10 mouse cellular contexts compared by ENCODE assay signal in genomic region chr2:131980866-131981265, GRCm38 (mm10). TPM values are rescaled to one million over a fixed set of nuclear protein-coding genes. Genes with fewer than 3 reads are reported as not detected.
A peak's percentile ranks its signal among the peaks of the same experiment; 100 is the strongest.
DNase-seq lines count a peak whose midpoint lies in the region; ATAC-seq lines count a peak whose summit lies in the region.
"Had no signal": no experiment of that assay in that cellular context is flagged by ENCODE, and none has a peak within 500 bp of the region (broad histone marks: within the 10 kb centered on the region; RNA-seq: fewer than 3 reads in every experiment).

No protein-coding gene starts in this region.

- no peaks in the 10 kb centered on the region for H3K36me3 ChIP-seq in heart, embryonic 13.5 days
- H3K36me3 ChIP-seq in neural tube, embryonic 15.5 days: no peaks in the 10 kb centered on the region
- H3K36me3 ChIP-seq: G1E had no signal

- 6% methylated on average over 9 of the region's 9 CpGs for WGBS in heart, embryonic 13.5 days
- WGBS in neural tube, embryonic 15.5 days: 53% methylated on average over 9 of the region's 9 CpGs

- H3K27ac ChIP-seq in heart, embryonic 13.5 days (replicated peaks): peak overlapping the region; percentile 61
- no peak overlapping the region for H3K27ac ChIP-seq in neural tube, embryonic 15.5 days (replicated peaks)

- ATAC-seq in common myeloid progenitor, adult 5-6 weeks (replicated peaks; ENCODE audit: low read depth, poor library complexity, severe bottlenecking): peak; percentile 22; the same call in 1 of the 2 replicates
- ATAC-seq in heart, embryonic 13.5 days (ENCODE audit: extremely low read depth, insufficient number of reproducible peaks, low FRiP score, low TSS enrichment): no peak
- no peak for ATAC-seq in neural tube, embryonic 15.5 days (ENCODE audit: low FRiP score)

- H3K4me1 ChIP-seq in heart, embryonic 13.5 days: peaks cover 22% of the 10 kb centered on the region
- 0 out of 2 replicates have a peak, but pooled peaks cover 3% of the 10 kb centered on the region for H3K4me1 ChIP-seq in neural tube, embryonic 15.5 days

- H3K9me3 ChIP-seq in heart, embryonic 13.5 days: peaks cover 10% of the 10 kb centered on the region
- no peaks in the 10 kb centered on the region for H3K9me3 ChIP-seq in neural tube, embryonic 15.5 days (replicated peaks)

- DNase-seq in layer of hippocampus, postnatal 10 days (ENCODE audit: low spot score in 2 of 2): peak; percentile 4 to 10
- DNase-seq in layer of hippocampus, postnatal 25 days (ENCODE audit: extremely low spot score in 1 of 2, low spot score in 1 of 2): no peak
- DNase-seq in kidney, postnatal 36 days: peak; percentile 55 to 58
- no peak for DNase-seq in layer of hippocampus, adult 9-11 months
- DNase-seq in cerebellum, postnatal 36 days: no peak

- peak overlapping the region; percentile 27; the same call in 1 of the 2 replicates for H3K4me3 ChIP-seq in heart, embryonic 13.5 days
- no peak overlapping the region for H3K4me3 ChIP-seq in neural tube, embryonic 15.5 days (replicated peaks)
- H3K4me3 ChIP-seq: myocyte had no signal

- H3K4me2 ChIP-seq in heart, embryonic 13.5 days: peak overlapping the region; percentile 60
- no peak overlapping the region for H3K4me2 ChIP-seq in neural tube, embryonic 15.5 days

- H3K9ac ChIP-seq in heart, embryonic 13.5 days: peak overlapping the region; percentile 72; the same call in 1 of the 2 replicates
- H3K9ac ChIP-seq in neural tube, embryonic 15.5 days (replicated peaks): no peak overlapping the region

- no peaks in the 10 kb centered on the region for H3K27me3 ChIP-seq in heart, embryonic 13.5 days (replicated peaks)
- no peaks in the 10 kb centered on the region; the same call in 1 of the 2 replicates for H3K27me3 ChIP-seq in neural tube, embryonic 15.5 days (replicated peaks)

RNA-seq across cellular contexts. Expression of gene Prnd, which starts 30.2 kb away (rescaled TPM):
- total RNA-seq in layer of hippocampus, postnatal 10 days (2021): 1 to 10 TPM; 5.1 to 5.2 TPM
- total RNA-seq in layer of hippocampus, postnatal 25 days (2021): under 1 TPM; 0.20 to 0.42 TPM
- not detected in 2 replicates for total RNA-seq in common myeloid progenitor, adult 5-6 weeks (2017)
- polyA plus RNA-seq in heart, embryonic 13.5 days (2015; fragmentation: Nextera tagmentation; extraction: Ambion mirVana): 18.4 and 19.0 TPM in 2 replicates
- 9.5 and 15.1 TPM in 2 replicates for polyA plus RNA-seq in neural tube, embryonic 15.5 days (2015; fragmentation: Nextera tagmentation; extraction: Ambion mirVana)
- polyA plus RNA-seq: G1E, myocyte had no signal

RNA-seq across cellular contexts. Expression of gene Rassf2, which starts 49.2 kb away (rescaled TPM):
- total RNA-seq in layer of hippocampus, postnatal 10 days (2021): 10 to 100 TPM; 37.4 to 39.8 TPM
- 10 to 100 TPM; 31.4 to 34.8 TPM for total RNA-seq in layer of hippocampus, postnatal 25 days (2021)
- 48.4 and 49.3 TPM in 2 replicates for total RNA-seq in common myeloid progenitor, adult 5-6 weeks (2017)
- 5.5 and 5.8 TPM in 2 replicates for polyA plus RNA-seq in heart, embryonic 13.5 days (2015; fragmentation: Nextera tagmentation; extraction: Ambion mirVana)
- 21.6 and 22.5 TPM in 2 replicates for polyA plus RNA-seq in neural tube, embryonic 15.5 days (2015; fragmentation: Nextera tagmentation; extraction: Ambion mirVana)

Comparison
In these comparisons a context has a peak if more than half of its experiments do, and no peak if none do; other contexts are left out.
1. DNase-seq: peak in layer of hippocampus, postnatal 10 days (2 of 2) and kidney, postnatal 36 days (2 of 2); none in layer of hippocampus, postnatal 25 days (0 of 2), layer of hippocampus, adult 9-11 months (single experiment) and cerebellum, postnatal 36 days (0 of 2).